Mouse (Mus musculus) megakaryocyte, embryonic 14.5 days (primary cell): ENCODE data around the gene Slc30a3.

Experiments used
- FLI1 ChIP-seq: IDR thresholded peaks from 2 replicates; pipeline ENCODE4 v1.6.1; 2012; ENCODE audit warnings: low read length, inconsistent platforms, mixed read lengths
- GATA1 ChIP-seq: IDR thresholded peaks from 3 replicates; pipeline ENCODE4 v1.6.1; 2012; ENCODE audit warnings: mixed read lengths, low read length, inconsistent platforms, borderline replicate concordance

DNA sequence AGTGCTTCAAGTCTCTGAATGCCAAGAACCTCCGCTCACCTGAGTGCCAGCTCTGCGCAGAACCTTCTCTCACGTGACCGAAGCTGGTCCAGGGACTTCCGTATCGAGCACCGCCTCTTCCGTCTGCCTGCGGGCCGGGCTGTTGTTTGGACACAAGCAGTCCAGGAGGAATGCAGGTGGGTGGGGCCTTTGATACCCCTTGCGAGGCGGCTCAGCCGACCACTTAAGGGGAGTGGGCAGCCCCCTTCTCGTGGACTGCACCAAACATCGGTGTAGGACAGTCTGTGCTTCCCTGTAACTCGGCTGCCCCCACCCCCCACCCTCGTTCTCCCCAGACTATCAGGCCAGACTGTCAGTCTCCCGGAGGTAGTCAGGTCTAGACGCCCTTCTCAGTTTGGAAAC is 46.1 kb upstream of the Slc30a3 start, which contains the start of gene Mpv17:
- TF ChIP-seq GATA1 (no peak), FLI1 (no peak)
